Mouse (Mus musculus) CD4-positive, CD25-positive, alpha-beta regulatory T cell (primary cell): ENCODE data around the gene Trim39. TPM values are rescaled to one million over a fixed set of nuclear protein-coding genes. Genes with fewer than 3 reads are reported as not detected.

ENCODE experiments used
- polyA plus RNA-seq: library from polyadenylated mRNA; unstranded; fragments of 100-300 nt; shearing (Covaris generic); gene quantifications from one replicate; pipeline ENCODE4 v1.2.1, GENCODE M21; 2017

The Trim39 gene
- polyA plus RNA-seq = 24.5 TPM

DNA sequence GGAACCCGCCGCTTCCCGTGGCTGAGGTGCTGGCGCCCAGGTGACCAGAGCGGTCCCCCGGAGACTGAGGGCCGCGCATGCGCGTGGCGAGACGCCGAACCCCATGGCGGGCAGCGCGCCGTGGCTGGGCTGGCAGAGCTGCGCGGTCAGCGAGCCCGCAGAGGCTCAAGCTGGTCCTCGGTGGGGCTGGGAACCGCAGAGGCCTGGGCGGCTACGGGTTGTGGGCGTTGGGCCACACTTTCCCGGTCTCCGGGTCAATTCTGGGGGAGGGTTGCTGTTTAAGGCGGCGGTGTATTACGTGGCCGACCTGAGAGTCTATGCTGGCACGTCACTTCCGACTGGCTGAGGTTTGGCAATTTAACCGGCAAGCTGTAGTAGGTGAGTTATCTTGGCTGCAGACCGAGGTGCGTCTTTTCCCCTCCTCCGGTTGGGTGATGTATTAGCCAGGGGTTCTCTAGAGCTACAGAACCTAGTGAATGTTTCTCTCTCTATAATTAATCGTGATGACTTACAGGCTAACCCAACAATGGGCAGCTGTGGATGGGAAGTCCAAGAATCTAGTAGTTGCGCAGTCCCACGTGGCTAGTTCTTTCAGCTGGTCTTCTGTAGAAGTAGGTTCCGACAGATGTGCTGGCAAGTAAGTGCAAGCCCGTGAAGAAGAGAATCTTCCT, at the start of gene Trim39:
Gene Trim39 (minus strand): TSS at position 662 of the 671 bp plus-strand sequence.

DNA sequence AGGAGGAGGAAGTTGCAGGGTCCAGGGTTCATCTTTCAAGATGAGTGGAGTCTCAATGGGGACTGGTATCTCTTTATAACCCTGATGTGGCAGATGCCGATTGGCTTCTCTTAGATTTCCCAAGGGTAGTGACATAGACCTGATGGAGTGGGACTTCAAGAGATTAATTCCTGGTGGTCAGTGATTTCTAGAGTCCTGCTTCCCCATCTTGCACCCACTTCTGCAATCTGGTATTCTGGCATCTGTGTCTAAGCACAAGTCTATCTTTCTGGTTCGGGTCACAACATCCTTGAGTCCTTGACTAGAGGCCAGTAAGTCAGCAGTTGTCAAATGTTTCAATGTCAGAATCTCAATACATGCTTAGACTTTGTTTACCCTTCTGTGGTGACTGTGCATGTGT, 14.3 kb upstream of the Trim39 start, which contains the start of gene H2-M10.2:
Gene H2-M10.2 (minus strand): TSS at position 101 of the 400 bp plus-strand sequence.

DNA sequence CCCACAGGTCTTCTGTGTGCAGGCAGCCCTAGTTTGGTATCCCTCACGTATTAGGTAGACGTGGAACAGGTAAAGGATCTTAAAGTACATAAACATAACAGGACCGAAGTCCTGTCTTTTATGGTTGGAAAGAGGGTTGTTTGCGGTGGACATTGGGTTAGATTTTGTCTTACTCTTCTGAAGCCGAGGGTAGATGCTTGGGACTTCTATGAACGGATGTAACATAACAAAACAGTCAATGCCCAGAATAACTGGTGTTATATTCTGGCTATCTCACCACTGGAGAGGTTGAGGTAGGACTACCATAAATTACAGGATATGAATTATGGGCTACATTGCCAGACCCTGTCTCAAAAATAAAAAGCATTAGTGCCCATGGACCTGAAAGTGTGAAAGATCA, 14.1 kb downstream of the Trim39 start, which contains the start of gene Rpp21:
Gene Rpp21 (minus strand): TSS at position 101 of the 400 bp plus-strand sequence.

Other genes starting within 250 kb of the Trim39 start
- 666 TPM for gene H2-T23, start 239.4 kb downstream of the Trim39 start, polyA plus RNA-seq
- 225 TPM for gene H2-T22, start 229.5 kb downstream of the Trim39 start, polyA plus RNA-seq
- 0.13 TPM for gene Gm6034, start 229.3 kb downstream of the Trim39 start, polyA plus RNA-seq
- gene Gm11127, start 213.9 kb downstream of the Trim39 start, polyA plus RNA-seq = not detected
- 0.91 TPM for gene Gm19684, start 150.6 kb downstream of the Trim39 start, polyA plus RNA-seq
- 0.26 TPM for gene Gm7030, start 142.8 kb downstream of the Trim39 start, polyA plus RNA-seq
- 7.7 TPM for gene Gm8909, start 103.7 kb downstream of the Trim39 start, polyA plus RNA-seq
- 0.59 TPM for gene H2-T3, start 82.0 kb downstream of the Trim39 start, polyA plus RNA-seq
- 168 TPM for gene Rpp21, start 14.2 kb downstream of the Trim39 start, polyA plus RNA-seq
- gene H2-M10.2, start 14.2 kb upstream of the Trim39 start, polyA plus RNA-seq = not detected
- gene H2-M10.1, start 53.9 kb upstream of the Trim39 start, polyA plus RNA-seq = not detected
- gene H2-M10.3, start 96.2 kb upstream of the Trim39 start, polyA plus RNA-seq = not detected
- not detected for gene H2-M10.4, start 190.1 kb upstream of the Trim39 start, polyA plus RNA-seq